Mouse (Mus musculus) testis, adult 2 months (tissue): ENCODE data around the gene Vipas39.

Experiments used
- CTCF ChIP-seq: fragments of 200-500 bp; IDR thresholded peaks from 2 replicates; pipeline ENCODE4 v1.5.1; 2012; ENCODE audit warnings: low read depth, mild to moderate bottlenecking, inconsistent platforms, low read length, moderate library complexity; ENCODE audit not compliant: control insufficient read depth, insufficient read depth, insufficient replicate concordance
- POLR2A ChIP-seq: fragments of 200-500 bp; IDR thresholded peaks from 2 replicates; pipeline ENCODE4 v1.6.1; 2012; ENCODE audit warnings: low read depth, mild to moderate bottlenecking, inconsistent platforms, low read length, moderate library complexity; ENCODE audit not compliant: control insufficient read depth

DNA sequence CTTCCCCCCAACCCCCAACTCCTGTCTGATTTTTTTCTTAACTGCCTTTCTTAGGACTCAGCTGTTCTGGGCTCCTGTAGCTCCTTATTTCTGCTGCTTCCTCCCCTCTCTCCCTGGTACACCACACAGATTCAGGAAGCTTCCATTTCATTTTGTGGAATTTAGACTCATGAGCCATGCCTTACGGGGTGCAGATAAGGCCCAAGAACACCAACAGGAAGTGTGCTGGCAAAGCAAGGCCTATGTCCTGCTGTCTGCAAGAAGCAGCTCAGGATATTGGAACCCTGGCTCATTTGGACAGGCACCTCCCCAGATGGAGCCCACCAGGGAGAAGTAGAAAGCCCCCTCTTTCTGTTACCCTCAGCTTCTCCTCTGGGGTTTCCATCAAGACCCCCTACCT, 15.7 kb upstream of the Vipas39 start:
- TF ChIP-seq POLR2A, result no peak
- no peak for TF ChIP-seq CTCF
